ENCODE assay signal across 8 mouse cellular contexts in genomic region chr2:13573408-13574065, GRCm38 (mm10). TPM values are rescaled to one million over a fixed set of nuclear protein-coding genes. Genes with fewer than 3 reads are reported as not detected.
DNase-seq lines count a peak whose midpoint lies in the region; ATAC-seq lines count a peak whose summit lies in the region.

Gene Vim (plus strand): TSS chr2:13573927.

- DNase-seq in neural tube, embryonic 11.5 days (ENCODE audit: low spot score), result peak; percentile 96
- no peak for DNase-seq in neural tube, embryonic 10.5 days (ENCODE audit: extremely low spot score, low spot score)
- peak; percentile 95 for DNase-seq in embryo, embryonic 10.5 days (ENCODE audit: low spot score)
- peak; percentile 82 to 89 for DNase-seq in gastrocnemius, postnatal 36 days
- DNase-seq in intestine, embryonic 14.5 days (ENCODE audit: low spot score), result peak; percentile 97
- peak; percentile 94 for DNase-seq in limb, embryonic 10.5 days (ENCODE audit: low spot score)
- DNase-seq in spleen, postnatal 10 days (ENCODE audit: low spot score in 2 of 2), result peak; percentile 28 to 85

- H3K27me3 ChIP-seq in neural tube, embryonic 11.5 days (ENCODE audit: control insufficient read depth, insufficient read depth, low read length), result no peaks in the 10 kb centered on the region
- no peaks in the 10 kb centered on the region for H3K27me3 ChIP-seq in intestine, embryonic 14.5 days (replicated peaks; ENCODE audit: control insufficient read depth, insufficient read depth, low read length)
- no peaks in the 10 kb centered on the region for H3K27me3 ChIP-seq in limb, embryonic 10.5 days (ENCODE audit: low read depth, poor library complexity, severe bottlenecking)
- no peaks in the 10 kb centered on the region for H3K27me3 ChIP-seq in midbrain, embryonic 12.5 days

- H3K9me3 ChIP-seq in neural tube, embryonic 11.5 days (ENCODE audit: control insufficient read depth, low read length), result no peaks in the 10 kb centered on the region
- H3K9me3 ChIP-seq in intestine, embryonic 14.5 days (ENCODE audit: control insufficient read depth, low read length), result no peaks in the 10 kb centered on the region
- H3K9me3 ChIP-seq in limb, embryonic 10.5 days (replicated peaks), result no peaks in the 10 kb centered on the region
- no peaks in the 10 kb centered on the region for H3K9me3 ChIP-seq in midbrain, embryonic 12.5 days

- ATAC-seq in neural tube, embryonic 11.5 days (ENCODE audit: insufficient read depth, low FRiP score, low TSS enrichment), result peak; percentile 86
- ATAC-seq in intestine, embryonic 14.5 days (replicated peaks; ENCODE audit: low FRiP score, low TSS enrichment, low read depth), result peak; percentile 94
- peak; percentile 88 for ATAC-seq in midbrain, embryonic 12.5 days (ENCODE audit: low FRiP score, low read depth)

- H3K9ac ChIP-seq in neural tube, embryonic 11.5 days (ENCODE audit: low read length), result peak within 1 kb of the TSS; percentile 97
- H3K9ac ChIP-seq in intestine, embryonic 14.5 days (ENCODE audit: low read length), result peak within 1 kb of the TSS; percentile 81
- H3K9ac ChIP-seq in midbrain, embryonic 12.5 days (replicated peaks), result peak within 1 kb of the TSS; percentile 98

- H3K4me1 ChIP-seq in neural tube, embryonic 11.5 days (ENCODE audit: control insufficient read depth, insufficient read depth, low read length), result peaks cover 13% of the 10 kb centered on the region
- peaks cover 13% of the 10 kb centered on the region for H3K4me1 ChIP-seq in intestine, embryonic 14.5 days (replicated peaks; ENCODE audit: control insufficient read depth, insufficient read depth, low read length)
- peaks cover 33% of the 10 kb centered on the region for H3K4me1 ChIP-seq in limb, embryonic 10.5 days
- peaks cover 34% of the 10 kb centered on the region for H3K4me1 ChIP-seq in midbrain, embryonic 12.5 days

- intact Hi-C loops in gastrocnemius, postnatal 36 days (cut with DNase I), result loop anchor here (10.0 kb wide), 1 partner anchor 159 kb away; no protein-coding TSS in a partner anchor

- peak within 1 kb of the TSS; percentile 79 for H3K4me2 ChIP-seq in neural tube, embryonic 11.5 days (ENCODE audit: low read depth)
- H3K4me2 ChIP-seq in intestine, embryonic 14.5 days (ENCODE audit: low read length), result peak within 1 kb of the TSS; percentile 64
- H3K4me2 ChIP-seq in midbrain, embryonic 12.5 days (replicated peaks), result peak within 1 kb of the TSS; percentile 63

- H3K36me3 ChIP-seq in neural tube, embryonic 11.5 days (ENCODE audit: control insufficient read depth, insufficient read depth, low read length), result peaks cover 7% of the 10 kb centered on the region
- peaks cover 19% of the 10 kb centered on the region for H3K36me3 ChIP-seq in intestine, embryonic 14.5 days (ENCODE audit: control insufficient read depth, insufficient read depth, low read length)
- H3K36me3 ChIP-seq in limb, embryonic 10.5 days, result peaks cover 21% of the 10 kb centered on the region
- H3K36me3 ChIP-seq in midbrain, embryonic 12.5 days, result peaks cover 12% of the 10 kb centered on the region

- peak within 1 kb of the TSS; percentile 92 for H3K4me3 ChIP-seq in neural tube, embryonic 11.5 days (ENCODE audit: low read depth, low read length)
- peak within 1 kb of the TSS; percentile 87 for H3K4me3 ChIP-seq in intestine, embryonic 14.5 days (ENCODE audit: low read depth, low read length)
- H3K4me3 ChIP-seq in limb, embryonic 10.5 days, result peak within 1 kb of the TSS; percentile 73
- peak within 1 kb of the TSS; percentile 94 for H3K4me3 ChIP-seq in midbrain, embryonic 12.5 days

- under 1% methylated on average over 26 of the region's 26 CpGs for WGBS in neural tube, embryonic 11.5 days
- WGBS in intestine, embryonic 14.5 days, result under 1% methylated on average over 26 of the region's 26 CpGs
- under 1% methylated on average over 26 of the region's 26 CpGs for WGBS in limb, embryonic 10.5 days
- WGBS in midbrain, embryonic 12.5 days, result under 1% methylated on average over 26 of the region's 26 CpGs

- H3K27ac ChIP-seq in neural tube, embryonic 11.5 days (ENCODE audit: low read depth, low read length), result peak within 1 kb of the TSS; percentile 98
- peak within 1 kb of the TSS; percentile 98 for H3K27ac ChIP-seq in intestine, embryonic 14.5 days (ENCODE audit: low read depth)
- H3K27ac ChIP-seq in limb, embryonic 10.5 days, result peak within 1 kb of the TSS; percentile 91
- H3K27ac ChIP-seq in midbrain, embryonic 12.5 days (replicated peaks), result peak within 1 kb of the TSS; percentile 97

RNA-seq across cellular contexts. Expression of gene Vim, which starts in this region (rescaled TPM):
- 1,210 and 1,219 TPM in 2 replicates for polyA plus RNA-seq in neural tube, embryonic 11.5 days (2014; fragmentation: Nextera tagmentation; extraction: Ambion mirVana)
- 100 to 1,000 TPM; 118 to 161 TPM for total RNA-seq in gastrocnemius, postnatal 36 days (2021)
- 503 and 545 TPM in 2 replicates for polyA plus RNA-seq in intestine, embryonic 14.5 days (2014; fragmentation: Nextera tagmentation; extraction: Ambion mirVana)
- 183 and 240 TPM in 2 replicates for polyA plus RNA-seq in limb, embryonic 10.5 days (2016; fragmentation: Nextera tagmentation; extraction: Ambion mirVana)
- 1,184 and 1,191 TPM in 2 replicates for polyA plus RNA-seq in midbrain, embryonic 12.5 days (2016; fragmentation: Nextera tagmentation; extraction: Ambion mirVana)
